26 mouse cellular contexts compared by ENCODE assay signal in genomic region chr10:23115321-23115720, GRCm38 (mm10).
A peak's percentile ranks its signal among the peaks of the same experiment; 100 is the strongest.
DNase-seq lines count a peak whose midpoint lies in the region; ATAC-seq and TF ChIP-seq lines count a peak whose summit lies in the region.
"Had no signal": no experiment of that assay in that cellular context is flagged by ENCODE, and none has a peak within 500 bp of the region (broad histone marks: within the 10 kb centered on the region; RNA-seq: fewer than 3 reads in every experiment).

No protein-coding gene starts in this region.

- no peak for DNase-seq in layer of hippocampus, adult 2 months (ENCODE audit: low spot score in 2 of 2)
- DNase-seq in layer of hippocampus, postnatal 14 days (ENCODE audit: low spot score in 2 of 2): no peak
- no peak for DNase-seq in midbrain, postnatal 0 days (ENCODE audit: low spot score)
- no peak for DNase-seq in midbrain, embryonic 14.5 days
- DNase-seq in heart, postnatal 36 days: no peak
- no peak for DNase-seq in adipocyte (ENCODE audit: low spot score)
- DNase-seq: adrenal gland, postnatal 36 days; B cell, adult 2 months; cerebellum, adult 11-12 months; cerebellum, postnatal 10 days; gastrocnemius, adult 2 months; heart, postnatal 4 days; kidney, adult 9 months; kidney, postnatal 25 days; right cerebral cortex, postnatal 14 days had no signal

- no peaks in the 10 kb centered on the region for H3K36me3 ChIP-seq in midbrain, postnatal 0 days (ENCODE audit: insufficient read depth, low read length)
- no peaks in the 10 kb centered on the region for H3K36me3 ChIP-seq in midbrain, embryonic 14.5 days (ENCODE audit: control insufficient read depth, insufficient read depth, low read length)
- H3K36me3 ChIP-seq: forebrain, embryonic 10.5 days; G1E; heart, embryonic 15.5 days; lung, embryonic 15.5 days had no signal

- H3K27ac ChIP-seq in layer of hippocampus, adult 2 months: no peak overlapping the region
- no peak overlapping the region for H3K27ac ChIP-seq in midbrain, postnatal 0 days (ENCODE audit: low read depth, low read length)
- H3K27ac ChIP-seq in midbrain, embryonic 14.5 days (replicated peaks; ENCODE audit: low read depth, low read length): no peak overlapping the region
- H3K27ac ChIP-seq: embryonic facial prominence, embryonic 10.5 days; forebrain, embryonic 10.5 days; gastrocnemius, adult 2 months; heart, embryonic 15.5 days; hindbrain, embryonic 14.5 days; limb, embryonic 13.5 days; lung, embryonic 15.5 days; macrophage had no signal

- H3K27me3 ChIP-seq in midbrain, postnatal 0 days (ENCODE audit: insufficient read depth, low read length): no peaks in the 10 kb centered on the region
- H3K27me3 ChIP-seq in midbrain, embryonic 14.5 days (ENCODE audit: control insufficient read depth, insufficient read depth, low read length): no peaks in the 10 kb centered on the region
- H3K27me3 ChIP-seq: CH12.LX; heart, embryonic 15.5 days had no signal

- no peak overlapping the region for H3K4me2 ChIP-seq in midbrain, postnatal 0 days (ENCODE audit: low read depth, low read length, poor library complexity, severe bottlenecking)
- H3K4me2 ChIP-seq in midbrain, embryonic 14.5 days (ENCODE audit: low read length): no peak overlapping the region
- H3K4me2 ChIP-seq: heart, embryonic 15.5 days; hindbrain, embryonic 14.5 days; limb, embryonic 13.5 days; lung, embryonic 15.5 days; midbrain, embryonic 11.5 days had no signal

- no peaks in the 10 kb centered on the region for H3K4me1 ChIP-seq in midbrain, postnatal 0 days (ENCODE audit: insufficient read depth, low read length)
- no peaks in the 10 kb centered on the region for H3K4me1 ChIP-seq in midbrain, embryonic 14.5 days (ENCODE audit: control insufficient read depth, insufficient read depth, low read length)
- H3K4me1 ChIP-seq: heart, embryonic 15.5 days; limb, embryonic 13.5 days; lung, embryonic 15.5 days had no signal

- peak; percentile 37 for TF ChIP-seq CTCF in layer of hippocampus, adult 2 months (conservative IDR thresholded peaks at IDR 0.05)
- TF ChIP-seq CTCF in midbrain, postnatal 0 days (IDR thresholded peaks at IDR 0.05): peak; percentile 29

- H3K4me3 ChIP-seq in layer of hippocampus, adult 2 months: no peak overlapping the region
- no peak overlapping the region for H3K4me3 ChIP-seq in midbrain, postnatal 0 days (ENCODE audit: low read depth, low read length)
- H3K4me3 ChIP-seq in midbrain, embryonic 14.5 days (replicated peaks; ENCODE audit: low read depth, low read length): no peak overlapping the region
- H3K4me3 ChIP-seq: embryonic facial prominence, embryonic 10.5 days; forebrain, embryonic 10.5 days; gastrocnemius, adult 2 months; heart, embryonic 15.5 days; limb, embryonic 13.5 days; lung, embryonic 15.5 days had no signal

- no peaks in the 10 kb centered on the region for H3K9me3 ChIP-seq in midbrain, postnatal 0 days (ENCODE audit: low read length)
- no peaks in the 10 kb centered on the region for H3K9me3 ChIP-seq in midbrain, embryonic 14.5 days (ENCODE audit: control insufficient read depth, low read length)
- H3K9me3 ChIP-seq: embryonic facial prominence, embryonic 10.5 days; forebrain, embryonic 10.5 days; G1E; heart, embryonic 15.5 days; limb, embryonic 13.5 days; lung, embryonic 15.5 days had no signal

- 87% methylated on average over 3 of the region's 3 CpGs for WGBS in midbrain, postnatal 0 days
- 89% methylated on average over 3 of the region's 3 CpGs for WGBS in midbrain, embryonic 14.5 days

- intact Hi-C loops in heart, postnatal 36 days (cut with DNase I): no loop called here

- no peak for ATAC-seq in midbrain, postnatal 0 days (ENCODE audit: low FRiP score)
- no peak for ATAC-seq in midbrain, embryonic 14.5 days (ENCODE audit: low FRiP score, low TSS enrichment)
- ATAC-seq in megakaryocyte progenitor cell, adult 5-6 weeks (replicated peaks; ENCODE audit: poor library complexity): 0 out of 2 replicates have a peak, but pooled peaks have one; percentile 37

- H3K9ac ChIP-seq in midbrain, postnatal 0 days (replicated peaks; ENCODE audit: low read length, poor library complexity, severe bottlenecking): no peak overlapping the region
- no peak overlapping the region for H3K9ac ChIP-seq in midbrain, embryonic 14.5 days (replicated peaks; ENCODE audit: low read length)
- H3K9ac ChIP-seq: heart, embryonic 15.5 days; hindbrain, embryonic 14.5 days; limb, embryonic 13.5 days; lung, embryonic 15.5 days had no signal
